Mouse (Mus musculus) testis, adult 2 months (tissue): ENCODE data around the gene Lrmp. TPM values are rescaled to one million over a fixed set of nuclear protein-coding genes. Genes with fewer than 3 reads are reported as not detected.

Source experiments
- H3K27ac ChIP-seq: fragments of 200-500 bp; 2 replicates; pipeline ENCODE4 v1.5.1; 2012; ENCODE audit warnings: low read depth, low read length; ENCODE audit not compliant: control insufficient read depth, insufficient read depth
- H3K27me3 ChIP-seq: fragments of 200-500 bp; 2 replicates; pipeline ENCODE4 v1.6.1; 2012; ENCODE audit warnings: mild to moderate bottlenecking, low read length, moderate library complexity; ENCODE audit not compliant: control insufficient read depth, insufficient read depth
- H3K36me3 ChIP-seq: fragments of 200-500 bp; 2 replicates; pipeline ENCODE4 v1.6.1; 2012; ENCODE audit warnings: mild to moderate bottlenecking, low read length; ENCODE audit not compliant: control insufficient read depth, insufficient read depth
- H3K4me1 ChIP-seq: fragments of 200-500 bp; 2 replicates; pipeline ENCODE4 v1.6.1; 2012; ENCODE audit warnings: low read length; ENCODE audit not compliant: control insufficient read depth, insufficient read depth
- H3K4me3 ChIP-seq: fragments of 200-500 bp; 2 replicates; pipeline ENCODE4 v1.5.1; 2012; ENCODE audit warnings: low read depth, mild to moderate bottlenecking, low read length, moderate library complexity, mixed read lengths; ENCODE audit not compliant: control insufficient read depth
- CTCF ChIP-seq: fragments of 200-500 bp; IDR thresholded peaks from 2 replicates; pipeline ENCODE4 v1.5.1; 2012; ENCODE audit warnings: low read depth, mild to moderate bottlenecking, inconsistent platforms, low read length, moderate library complexity; ENCODE audit not compliant: control insufficient read depth, insufficient read depth, insufficient replicate concordance
- POLR2A ChIP-seq: fragments of 200-500 bp; IDR thresholded peaks from 2 replicates; pipeline ENCODE4 v1.6.1; 2012; ENCODE audit warnings: low read depth, mild to moderate bottlenecking, inconsistent platforms, low read length, moderate library complexity; ENCODE audit not compliant: control insufficient read depth
- polyA plus RNA-seq: library from polyadenylated mRNA; depleted of rRNA; stranded (reverse); fragments of >200 nt; gene quantifications from 2 replicates; pipeline ENCODE4 v1.2.3, GENCODE M21; 2012

The Lrmp gene
- polyA plus RNA-seq, 1 experiment, result 2.4 TPM

GRCm38 (mm10) chr6:145135295-145135694 is 19.8 kb downstream of the Lrmp start:
- Histone ChIP-seq H3K27me3 (no peaks in the 10 kb centered on the region), H3K27ac (no peak overlapping the region), H3K4me1 (no peaks in the 10 kb centered on the region), H3K36me3 (no peaks in the 10 kb centered on the region), H3K4me3 (no peak overlapping the region)
- TF ChIP-seq POLR2A (no peak), CTCF (no peak)

- no peak for TF ChIP-seq POLR2A
- no peak for TF ChIP-seq CTCF
- H3K36me3 ChIP-seq, result no peaks in the 10 kb centered on the region
- H3K4me1 ChIP-seq, result no peaks in the 10 kb centered on the region
- no peaks in the 10 kb centered on the region for H3K27me3 ChIP-seq
- H3K4me3 ChIP-seq, result no peak overlapping the region
- no peak overlapping the region for H3K27ac ChIP-seq
Observed at GRCm38 (mm10) chr6:145135804-145136203, 20.4 kb downstream of the Lrmp start.

GRCm38 (mm10) chr6:145136831-145137230 is 21.4 kb downstream of the Lrmp start:
- Histone ChIP-seq H3K36me3 (no peaks in the 10 kb centered on the region), H3K27me3 (no peaks in the 10 kb centered on the region), H3K4me1 (peaks cover 3% of the 10 kb centered on the region), H3K27ac (no peak overlapping the region), H3K4me3 (no peak overlapping the region)
- no peak for TF ChIP-seq POLR2A
- no peak for TF ChIP-seq CTCF

- Histone ChIP-seq H3K27ac (no peak overlapping the region), H3K36me3 (no peaks in the 10 kb centered on the region), H3K4me1 (peaks cover 5% of the 10 kb centered on the region), H3K27me3 (no peaks in the 10 kb centered on the region), H3K4me3 (no peak overlapping the region)
- TF ChIP-seq POLR2A, result no peak
- TF ChIP-seq CTCF, result no peak
Observed at GRCm38 (mm10) chr6:145139236-145139635, 23.8 kb downstream of the Lrmp start.

- H3K27ac ChIP-seq, result no peak overlapping the region
- H3K4me3 ChIP-seq, result no peak overlapping the region
- H3K4me1 ChIP-seq, result peaks cover 5% of the 10 kb centered on the region
- no peak for TF ChIP-seq CTCF
- no peak for TF ChIP-seq POLR2A
- H3K36me3 ChIP-seq, result no peaks in the 10 kb centered on the region
- H3K27me3 ChIP-seq, result no peaks in the 10 kb centered on the region
Observed at GRCm38 (mm10) chr6:145139776-145140475, 24.5 kb downstream of the Lrmp start.

GRCm38 (mm10) chr6:145140706-145141105 is 25.3 kb downstream of the Lrmp start:
- H3K36me3 ChIP-seq, result no peaks in the 10 kb centered on the region
- no peak overlapping the region for H3K4me3 ChIP-seq
- H3K27me3 ChIP-seq, result no peaks in the 10 kb centered on the region
- no peak for TF ChIP-seq CTCF
- no peak for TF ChIP-seq POLR2A
- peaks cover 5% of the 10 kb centered on the region for H3K4me1 ChIP-seq
- H3K27ac ChIP-seq, result no peak overlapping the region

GRCm38 (mm10) chr6:145141827-145142226 is 26.4 kb downstream of the Lrmp start:
- Histone ChIP-seq H3K4me3 (no peak overlapping the region), H3K36me3 (no peaks in the 10 kb centered on the region), H3K27ac (no peak overlapping the region), H3K27me3 (no peaks in the 10 kb centered on the region), H3K4me1 (peaks cover 5% of the 10 kb centered on the region)
- TF ChIP-seq CTCF (no peak), POLR2A (no peak)

GRCm38 (mm10) chr6:145145173-145145572 is 29.7 kb downstream of the Lrmp start:
- Histone ChIP-seq H3K4me1 (peaks cover 5% of the 10 kb centered on the region), H3K27me3 (no peaks in the 10 kb centered on the region), H3K4me3 (no peak overlapping the region), H3K36me3 (no peaks in the 10 kb centered on the region), H3K27ac (no peak overlapping the region)
- TF ChIP-seq POLR2A (no peak), CTCF (no peak)
